Mouse (Mus musculus): Measurements from ENCODE around the gene Esrrg. TPM values are rescaled to one million over a fixed set of nuclear protein-coding genes. Genes with fewer than 3 reads are reported as not detected.

Esrrg gene
- total RNA-seq, 2 experiments from 2014 or later: not detected

DNA sequence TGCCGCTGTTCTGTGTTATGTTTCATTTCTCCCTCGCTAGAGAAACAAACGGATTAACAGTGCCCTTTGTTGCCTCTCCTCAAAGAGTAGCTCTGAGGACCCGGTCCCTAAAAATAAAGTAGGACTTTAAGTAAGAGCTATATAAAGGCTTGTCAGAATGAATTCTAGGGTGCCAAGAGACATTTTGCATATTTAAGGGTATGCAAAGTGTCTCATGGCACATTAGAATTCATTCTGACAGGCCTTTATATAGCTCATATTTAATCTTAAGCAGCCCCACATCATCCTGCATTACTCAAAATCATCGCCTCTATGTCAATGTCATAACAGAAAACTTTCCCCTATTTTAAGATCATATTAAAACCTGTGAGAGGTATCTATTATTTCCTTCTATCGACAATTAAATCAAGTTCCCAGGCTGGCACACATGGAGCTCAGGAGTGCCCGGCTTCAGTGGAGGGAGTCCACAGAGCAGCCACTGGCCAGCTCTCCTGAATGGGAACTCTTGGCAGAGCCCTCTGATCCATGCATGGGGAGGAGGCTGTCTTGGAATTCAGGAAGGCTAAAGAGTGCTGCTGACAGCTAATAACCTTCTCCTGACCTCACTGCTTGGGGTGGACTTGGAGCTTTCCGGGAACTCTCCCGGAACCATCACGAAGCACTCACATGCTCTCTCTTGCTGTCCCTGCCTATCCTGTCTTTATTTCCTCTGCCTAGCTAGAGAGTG, 606.5 kb downstream of the Esrrg start:
- ATAC-seq (ENCODE audit: poor library complexity, severe bottlenecking): no peak

DNA sequence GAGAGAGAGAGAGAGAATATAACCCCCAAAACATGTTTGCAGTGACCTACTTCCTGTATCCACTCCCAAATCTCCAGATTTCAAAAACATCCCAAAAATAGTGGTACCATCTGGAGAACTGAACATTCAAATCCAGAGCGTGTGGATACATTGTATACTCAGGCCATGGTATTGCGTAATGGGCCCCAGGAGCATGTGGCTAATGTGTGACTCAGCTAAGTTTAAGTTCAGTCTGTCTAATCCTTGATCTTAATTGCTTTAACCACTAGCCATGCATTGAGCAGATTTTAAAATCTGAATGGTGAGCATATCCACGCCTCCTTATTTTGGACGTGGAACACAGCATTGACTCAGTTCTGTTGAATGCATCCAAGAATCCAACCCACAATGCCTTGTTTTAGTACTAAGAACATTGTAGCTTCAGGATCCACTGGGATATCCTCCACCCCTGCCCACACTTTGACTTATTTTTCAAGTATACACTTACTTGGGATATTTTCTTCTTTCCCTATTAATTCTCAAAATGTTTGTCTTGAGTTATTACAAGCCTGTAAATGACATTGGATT, 612.7 kb downstream of the Esrrg start:
- ATAC-seq (ENCODE audit: poor library complexity, severe bottlenecking): no peak

DNA sequence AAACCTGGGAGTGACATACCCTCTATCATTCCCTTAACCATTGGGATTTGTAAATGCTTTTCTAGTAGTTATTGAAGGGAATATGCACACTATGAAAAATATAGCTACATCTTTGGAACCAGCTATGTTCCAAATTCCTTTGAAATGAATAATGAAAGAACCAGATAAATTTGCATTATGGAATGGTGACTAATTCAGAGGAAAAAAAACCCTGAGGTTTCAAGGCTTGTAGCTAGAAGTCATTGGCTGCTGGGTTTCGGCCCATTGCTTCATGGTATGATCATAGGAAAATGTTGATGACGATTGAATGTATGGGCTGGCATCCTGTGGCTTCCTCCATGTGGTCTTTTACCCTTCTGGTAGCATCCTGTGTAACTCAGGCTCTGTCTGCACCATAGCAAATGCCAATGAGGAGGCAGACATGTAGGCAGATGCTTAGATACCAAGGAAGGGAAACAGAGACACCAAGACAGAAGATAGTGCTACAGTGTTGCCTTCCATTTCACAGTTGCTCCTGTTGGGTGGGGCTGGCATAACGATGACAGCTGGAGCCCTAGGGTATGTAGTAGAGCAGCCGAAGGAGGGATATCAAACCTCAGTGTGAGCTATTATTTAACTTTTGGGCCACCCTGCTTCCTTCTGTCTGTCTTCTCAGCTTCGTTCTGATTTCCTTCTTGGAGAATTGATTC, 624.6 kb downstream of the Esrrg start:
- no peak for ATAC-seq (ENCODE audit: poor library complexity, severe bottlenecking)

DNA sequence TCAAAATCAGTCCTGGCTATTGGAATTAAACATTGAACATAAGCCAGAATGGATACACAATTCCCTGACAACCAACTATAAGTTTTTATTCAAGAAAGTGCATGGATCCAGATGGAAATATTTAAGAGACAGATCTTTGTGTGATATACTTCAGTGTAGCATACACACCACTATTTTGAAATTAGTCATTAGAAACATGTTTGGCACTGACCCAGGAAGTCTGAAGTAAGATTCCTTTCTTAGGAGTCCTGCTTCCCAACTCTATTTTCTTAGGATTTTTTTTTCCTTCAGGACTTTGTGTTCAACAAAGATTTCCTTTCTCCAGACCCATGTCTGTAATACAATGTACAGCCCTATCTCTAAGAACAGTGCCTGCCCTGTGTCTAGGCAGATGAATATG, 630.0 kb downstream of the Esrrg start:
- no peak for ATAC-seq (ENCODE audit: poor library complexity, severe bottlenecking)

DNA sequence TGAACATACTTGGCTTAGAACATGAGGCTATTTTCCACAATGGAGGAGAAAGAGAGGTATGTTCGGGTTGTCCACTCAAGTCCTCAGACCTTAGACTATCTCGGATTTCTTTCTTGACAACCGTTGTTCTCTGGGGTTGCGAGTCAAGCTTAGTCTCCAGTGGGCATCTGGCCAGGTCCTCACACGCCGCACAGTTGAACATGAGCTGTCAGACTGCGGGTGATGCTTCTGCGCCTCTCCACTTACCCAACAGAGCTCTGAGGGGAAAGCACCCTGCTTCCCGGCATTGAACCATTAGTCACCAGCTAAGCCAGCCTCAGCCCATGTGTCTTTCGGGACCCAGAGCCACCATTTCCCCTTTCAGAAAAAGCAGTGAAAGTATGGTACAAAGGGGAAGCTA, 633.2 kb downstream of the Esrrg start:
- ATAC-seq (ENCODE audit: poor library complexity, severe bottlenecking): no peak

DNA sequence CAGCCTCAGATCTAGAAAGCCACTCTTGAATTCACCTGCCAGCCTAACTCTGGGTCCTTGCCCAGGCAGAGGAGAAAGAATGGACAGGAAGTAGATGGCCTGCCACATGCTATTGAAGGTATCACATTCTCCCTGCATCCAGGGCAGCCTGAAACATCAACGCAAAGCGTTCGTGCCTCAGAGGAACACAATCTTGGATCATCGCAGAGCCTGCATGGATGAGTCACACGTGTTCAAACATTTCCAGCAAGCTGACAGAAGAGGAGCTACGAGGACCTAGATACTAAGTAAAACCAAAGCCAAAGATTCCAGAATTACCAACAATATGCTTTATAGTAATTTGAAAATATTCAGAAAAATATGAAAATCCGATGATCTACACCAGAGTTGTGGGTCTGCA, 648.9 kb downstream of the Esrrg start:
- ATAC-seq (ENCODE audit: poor library complexity, severe bottlenecking): no peak

DNA sequence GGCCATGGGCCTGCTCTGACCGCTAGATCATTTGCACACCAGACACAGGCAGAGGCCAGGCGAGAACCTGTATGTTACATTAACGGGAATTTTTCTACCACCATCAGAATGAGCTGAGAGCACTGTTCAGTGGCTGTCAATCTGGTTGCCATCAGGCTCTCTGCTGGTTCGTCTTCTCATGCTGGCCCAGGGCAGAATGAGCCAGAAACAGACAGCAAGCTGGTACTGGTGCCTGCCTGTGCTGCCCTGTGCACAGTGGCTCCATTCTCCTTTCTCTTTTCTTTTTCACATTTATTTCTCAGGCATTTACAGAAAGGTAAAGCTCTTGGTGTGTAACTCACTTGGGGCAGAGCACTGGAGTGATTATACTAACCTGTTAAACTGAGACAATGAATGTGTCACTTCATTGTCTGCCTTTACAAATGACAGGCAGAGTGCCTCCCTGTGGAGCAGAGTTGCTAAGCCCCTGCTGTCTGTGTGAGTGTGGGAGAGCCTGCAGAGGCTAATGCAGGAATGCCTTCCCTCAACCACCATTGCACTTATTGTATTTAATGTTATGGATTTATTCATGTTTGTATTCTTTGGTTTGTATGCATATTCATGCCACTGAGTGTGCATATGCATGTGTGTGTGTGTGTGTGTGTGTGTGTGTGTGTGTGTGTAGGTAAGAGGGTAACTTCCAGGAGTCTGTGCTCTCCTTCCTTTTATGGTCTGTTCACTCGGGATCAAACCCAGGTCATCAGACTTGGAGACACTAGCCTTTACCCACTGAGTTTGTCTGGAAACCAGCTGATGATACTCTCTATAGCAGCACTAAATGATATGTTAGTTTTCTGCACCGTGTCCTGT, 651.9 kb downstream of the Esrrg start:
- ATAC-seq (ENCODE audit: poor library complexity, severe bottlenecking): no peak

DNA sequence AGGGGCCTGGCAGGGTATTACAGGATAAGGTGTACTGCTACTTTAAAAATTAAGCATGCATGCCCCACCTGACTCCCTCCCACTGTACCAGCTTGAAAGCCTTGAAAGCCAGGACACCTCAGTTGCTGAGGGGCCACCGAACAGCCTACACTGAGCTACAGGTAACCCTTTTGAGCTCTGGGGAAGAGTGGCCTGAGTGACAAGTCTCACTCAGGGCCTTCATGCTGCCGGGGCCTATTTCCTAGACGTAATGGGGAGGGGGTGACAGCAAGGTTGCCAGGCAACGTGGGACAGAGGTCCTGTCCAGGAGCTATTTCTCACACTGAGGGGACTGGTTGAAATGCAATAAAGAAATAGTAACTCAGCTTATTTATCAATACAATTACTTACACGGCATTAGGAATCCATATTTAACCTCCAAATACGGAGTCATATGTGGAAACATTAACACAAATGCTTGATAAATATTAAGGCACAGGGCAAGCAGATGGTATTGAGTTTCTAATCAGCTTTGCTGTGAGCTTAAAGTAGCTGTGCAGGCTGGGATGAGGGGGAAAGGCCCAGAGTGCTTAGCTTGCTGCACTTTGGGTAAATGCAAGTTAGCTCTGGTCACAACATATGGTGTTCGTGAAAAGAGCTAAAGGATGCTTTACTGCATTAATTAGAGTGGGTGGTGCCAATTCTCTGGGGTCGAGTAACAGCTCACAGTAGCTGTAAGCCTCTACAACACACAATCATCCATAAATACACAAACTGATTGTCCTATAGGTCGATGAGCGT, 653.5 kb downstream of the Esrrg start, which contains the start of gene Ush2a:
Gene Ush2a, plus strand, starts transcription at position 121 of the 780 bp plus-strand sequence.
- ATAC-seq (ENCODE audit: poor library complexity, severe bottlenecking): no peak
